Mouse (Mus musculus) kidney, adult 9 months (tissue): ENCODE results near the gene Ccdc73.
A peak's percentile ranks its signal among the peaks of the same experiment; 100 is the strongest.
"Not testable (repeated sequence)": the region's sequence is repeated elsewhere in the genome, so short reads cannot be mapped to it uniquely, and the experiment has no call there.

Source experiments
- DNase-seq: peaks from one replicate; pipeline ENCODE4 v3.0.0; 2022

Ccdc73 gene

GRCm38 (mm10) chr2:104878794-104879193, 11.2 kb downstream of the Ccdc73 start:
- DNase-seq, result no peak

DNA sequence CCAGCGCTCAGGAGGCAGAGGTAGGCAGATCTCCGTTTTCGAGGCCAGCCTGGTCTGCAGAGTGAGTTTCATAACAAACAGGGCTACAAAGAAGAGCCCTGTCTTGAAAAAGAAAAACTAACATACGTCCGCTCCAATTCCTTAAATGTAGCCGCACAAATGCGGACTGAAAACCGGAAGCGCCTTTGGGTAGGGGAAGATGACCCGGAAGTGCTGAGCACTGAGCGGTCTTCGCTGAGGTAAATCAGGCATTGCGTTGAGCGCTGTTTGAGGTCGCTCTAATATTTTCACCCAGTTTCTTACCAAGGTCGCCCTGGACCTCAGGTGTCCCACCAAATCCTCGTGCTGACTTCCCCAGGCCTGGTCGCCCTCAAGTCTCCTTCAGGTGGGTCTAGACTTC, 18.5 kb downstream of the Ccdc73 start:
- no peak for DNase-seq

- not testable (repeated sequence) for DNase-seq
Measured at GRCm38 (mm10) chr2:104887331-104887730, 19.7 kb downstream of the Ccdc73 start.

DNA sequence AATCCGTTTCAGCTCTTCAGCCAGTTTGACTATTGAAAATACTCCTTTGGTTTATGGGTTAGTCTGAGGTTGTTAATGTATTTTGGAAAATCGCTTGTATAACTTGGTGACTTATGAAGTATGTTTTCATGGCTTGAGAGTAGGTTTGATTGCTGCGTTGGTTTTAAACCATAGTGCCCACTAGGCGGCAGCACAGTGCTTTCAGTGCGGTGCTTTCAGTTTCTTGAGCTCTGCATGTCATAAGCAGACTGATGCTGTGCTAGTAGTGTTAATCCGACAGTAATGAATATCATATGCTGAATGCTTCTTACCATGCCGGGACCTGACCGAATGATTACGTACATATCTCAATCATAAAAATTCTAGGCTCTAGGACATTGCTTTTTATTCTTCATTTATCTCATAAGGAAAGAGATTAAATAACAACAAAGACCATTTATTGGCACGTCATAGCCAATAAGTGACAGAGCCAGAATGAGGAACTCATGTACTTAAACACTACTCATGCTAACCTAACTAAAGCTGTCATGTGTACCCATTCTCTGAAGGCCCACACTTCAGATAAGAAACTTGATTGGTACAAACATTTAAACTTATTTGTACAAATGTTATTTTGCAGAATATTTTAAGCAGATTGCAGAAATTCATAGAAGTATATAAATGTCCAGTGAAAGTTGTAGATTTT, 20.4 kb downstream of the Ccdc73 start:
- peak; percentile 87 for DNase-seq

GRCm38 (mm10) chr2:104899975-104900374, 32.4 kb downstream of the Ccdc73 start:
- no peak for DNase-seq

- DNase-seq, result peak; percentile 4
Measured at GRCm38 (mm10) chr2:104915709-104916108, 48.1 kb downstream of the Ccdc73 start.

DNA sequence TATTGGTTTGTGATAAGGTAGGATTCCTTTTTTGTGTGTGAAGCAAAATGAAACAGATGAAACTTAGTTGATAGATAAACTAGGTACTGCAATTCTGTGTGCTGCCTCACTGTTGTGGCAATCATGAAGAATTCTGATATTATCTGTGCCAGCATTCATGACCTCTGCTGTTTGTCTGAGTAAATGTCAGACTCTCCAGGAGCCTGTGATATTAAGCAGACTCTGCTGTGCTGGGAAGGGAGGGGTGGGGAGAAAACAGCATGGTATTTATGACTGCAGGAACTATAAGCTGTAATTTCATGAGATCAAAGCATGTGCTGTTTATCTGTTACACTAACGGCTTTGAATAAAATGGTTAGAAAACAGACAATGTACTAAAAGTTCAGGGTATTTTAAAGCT, 96.9 kb downstream of the Ccdc73 start:
- DNase-seq, result no peak

GRCm38 (mm10) chr2:104981712-104982111, 114.1 kb downstream of the Ccdc73 start:
- no peak for DNase-seq

GRCm38 (mm10) chr2:104985796-104986195, 118.2 kb downstream of the Ccdc73 start:
- DNase-seq, result no peak

- peak; percentile 22 for DNase-seq
Measured at GRCm38 (mm10) chr2:104988974-104989373, 121.4 kb downstream of the Ccdc73 start.

- no peak for DNase-seq
Measured at GRCm38 (mm10) chr2:104994436-104994835, 126.8 kb downstream of the Ccdc73 start.

GRCm38 (mm10) chr2:104996201-104996600, 128.6 kb downstream of the Ccdc73 start:
- no peak for DNase-seq

DNA sequence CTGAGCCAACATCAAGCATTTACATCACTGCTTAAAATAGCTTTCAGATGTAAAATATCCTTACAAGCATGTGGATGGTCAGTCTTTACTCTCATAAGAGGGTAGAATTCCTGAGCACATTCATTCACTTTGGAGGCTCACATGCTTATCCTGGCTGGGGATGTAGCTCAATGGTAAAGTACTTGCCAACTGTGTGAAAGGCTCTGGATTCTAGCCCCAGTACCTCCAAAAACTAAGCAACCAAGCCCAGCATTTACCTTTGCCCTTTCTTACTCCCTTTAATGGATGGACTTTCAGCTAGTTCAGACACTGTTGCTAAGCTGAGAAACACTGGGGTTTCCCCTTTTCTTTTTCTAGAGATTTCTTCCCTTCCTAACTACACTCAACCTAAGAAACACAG, 139.6 kb downstream of the Ccdc73 start:
- peak; percentile 38 for DNase-seq

GRCm38 (mm10) chr2:105016192-105016966, 148.8 kb downstream of the Ccdc73 start:
- no peak for DNase-seq

DNA sequence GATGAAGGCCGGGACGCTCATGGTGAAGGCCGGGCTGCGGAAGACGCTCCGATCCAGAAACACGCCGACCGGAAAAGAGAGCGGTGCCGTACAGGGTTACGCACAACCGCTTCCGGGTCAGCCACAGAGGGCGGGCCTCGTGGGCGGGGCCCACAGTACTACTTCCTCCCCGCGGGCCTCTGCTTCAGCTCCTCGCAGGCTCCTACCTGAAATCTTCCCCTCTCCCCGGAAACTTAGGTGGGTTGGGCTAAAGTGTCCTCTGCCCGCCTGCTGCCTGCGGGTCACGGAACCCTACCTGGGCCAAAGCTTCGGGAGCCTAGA, 149.3 kb downstream of the Ccdc73 start, which contains the start of gene Eif3m:
TSS of gene Eif3m (minus strand) at position 114 of the 321 bp plus-strand sequence.
- DNase-seq, result peak; percentile 97

- peak; percentile 51 for DNase-seq
Measured at GRCm38 (mm10) chr2:105017802-105018201, 150.2 kb downstream of the Ccdc73 start.

DNA sequence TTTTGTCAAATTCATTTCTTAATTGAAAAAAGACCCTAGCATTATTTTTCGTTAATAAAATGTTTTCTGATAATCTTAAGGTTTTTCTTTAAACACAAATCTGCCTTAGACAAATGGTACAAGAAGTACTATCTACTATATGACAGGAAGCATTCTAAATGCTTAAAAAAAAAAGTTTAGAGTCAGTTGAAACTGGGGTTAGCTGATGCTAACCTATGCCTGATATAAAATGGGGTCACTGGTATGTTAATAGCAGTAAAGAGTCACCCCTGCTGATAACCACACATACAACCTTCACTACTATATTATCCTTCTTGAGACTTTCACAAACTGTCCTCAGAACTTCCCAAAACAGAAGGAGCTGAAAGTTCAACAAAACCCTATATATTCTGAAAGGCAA, 151.9 kb downstream of the Ccdc73 start:
- DNase-seq, result no peak

DNA sequence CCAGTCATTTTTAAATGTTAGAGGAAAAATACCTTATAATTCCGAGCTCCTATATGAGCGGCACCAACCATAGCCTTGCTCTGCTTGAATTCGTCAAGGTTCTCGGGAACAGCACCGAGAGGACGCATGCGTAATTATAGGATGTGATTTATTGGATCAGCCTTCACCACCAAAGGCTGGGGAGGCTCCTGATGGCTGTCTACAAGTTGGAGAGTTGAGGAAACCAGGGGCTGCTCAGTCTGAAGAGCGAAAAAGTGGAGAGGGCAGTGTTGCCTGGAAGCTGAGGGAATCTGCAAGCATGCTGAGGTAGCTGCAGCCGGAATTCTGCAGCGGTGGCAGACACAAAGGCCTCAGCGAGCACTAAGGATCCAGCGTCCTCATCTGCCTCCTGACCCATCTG, 153.7 kb downstream of the Ccdc73 start:
- no peak for DNase-seq

- no peak for DNase-seq
Measured at GRCm38 (mm10) chr2:105021836-105022235, 154.2 kb downstream of the Ccdc73 start.

GRCm38 (mm10) chr2:105023031-105023615, 155.5 kb downstream of the Ccdc73 start:
- DNase-seq, result no peak

- no peak for DNase-seq
Measured at GRCm38 (mm10) chr2:105023815-105024214, 156.2 kb downstream of the Ccdc73 start.

DNA sequence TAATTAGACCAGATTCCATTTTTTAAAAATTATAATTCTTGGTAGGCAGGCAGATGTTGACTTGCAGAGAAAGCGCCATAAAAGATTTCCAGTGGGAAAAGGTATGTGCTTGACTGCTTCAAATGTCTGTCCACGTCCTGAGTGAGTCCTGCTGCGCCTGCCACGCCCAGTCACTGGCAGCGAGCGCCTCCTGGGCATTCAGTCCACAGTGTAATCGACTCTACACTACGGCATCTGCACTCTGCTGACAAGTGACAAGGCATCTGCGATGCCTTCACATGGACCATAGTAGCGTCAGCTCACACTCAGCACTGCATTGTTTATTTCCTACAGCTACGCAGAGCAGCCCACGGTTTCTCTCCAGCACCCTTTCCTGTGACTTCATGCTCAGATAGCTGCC, 158.0 kb downstream of the Ccdc73 start:
- not testable (repeated sequence) for DNase-seq

DNA sequence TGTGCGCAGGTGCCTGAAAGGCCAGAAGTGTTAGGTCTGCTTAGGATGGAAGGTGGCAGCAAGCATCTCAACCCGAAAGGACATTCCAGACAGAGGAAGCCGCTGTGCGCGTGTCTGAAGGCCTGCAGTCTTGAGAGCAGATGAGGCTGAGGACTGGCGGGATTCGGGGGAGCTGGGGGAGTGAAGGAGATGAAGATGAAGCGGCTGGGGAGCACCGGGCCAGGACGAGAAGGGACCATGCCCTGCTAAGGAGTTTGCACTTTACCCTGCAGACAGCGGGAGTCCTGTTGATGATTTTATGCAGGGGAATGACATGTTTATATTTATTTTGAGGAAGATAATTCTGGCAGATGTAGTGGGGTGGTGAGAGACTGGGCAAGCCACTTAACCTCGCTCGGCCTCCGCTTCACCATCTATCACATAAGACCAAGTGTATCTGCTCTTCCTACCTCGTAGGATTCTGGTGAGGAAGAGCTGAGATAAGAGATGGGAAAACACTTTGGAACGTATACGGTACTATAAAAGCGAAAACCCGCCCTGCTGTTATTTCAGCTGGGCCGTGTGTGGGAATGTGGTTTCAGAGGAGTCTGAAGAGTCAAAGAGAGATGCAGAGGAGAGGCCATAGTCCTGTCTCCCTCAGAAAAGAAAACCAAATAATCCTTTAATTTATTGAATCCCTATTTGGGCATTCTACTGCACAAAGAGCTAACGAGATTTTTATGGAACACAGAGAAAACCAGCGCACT, 159.5 kb downstream of the Ccdc73 start:
- DNase-seq, result no peak
